Mouse (Mus musculus): Measurements from ENCODE around the gene Gas2l1.

DNA sequence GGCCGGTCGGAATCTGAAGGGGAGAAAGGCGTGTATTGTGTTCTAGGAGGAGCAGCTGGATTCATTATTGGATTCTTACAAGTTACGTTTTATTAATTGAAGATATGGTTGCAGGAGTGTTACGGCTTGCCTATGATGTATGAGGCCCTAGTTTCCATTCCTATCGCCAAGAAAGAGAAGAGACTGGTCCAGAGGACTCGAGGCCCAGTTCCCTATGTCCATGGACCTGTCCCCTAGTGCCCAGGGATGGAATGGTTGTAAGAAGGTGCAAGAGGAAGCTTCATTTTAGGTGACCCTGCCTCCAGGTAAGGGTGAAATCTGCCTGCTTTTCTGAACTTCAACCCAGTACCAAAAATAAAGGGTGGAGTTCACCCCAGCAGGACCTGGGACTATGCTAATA, 35.2 kb upstream of the Gas2l1 start:
- no peak for TF ChIP-seq USF1 (IDR thresholded peaks at IDR 0.05; ENCODE audit: low read depth)
- no peak for TF ChIP-seq CTCF (IDR thresholded peaks at IDR 0.05; ENCODE audit: control insufficient read depth, insufficient read depth, insufficient read length)
- no peak for TF ChIP-seq CEBPB (IDR thresholded peaks at IDR 0.05; ENCODE audit: low read depth)
